Mouse (Mus musculus) kidney, embryonic 16.5 days (tissue): ENCODE results near the gene Ttc39b. TPM values are rescaled to one million over a fixed set of nuclear protein-coding genes. Genes with fewer than 3 reads are reported as not detected.
A peak's percentile ranks its signal among the peaks of the same experiment; 100 is the strongest.

Source experiments
- ATAC-seq: fragments of 200-750 bp; cut with Nextera tagmentation; 2 replicates; pipeline ENCODE4 v1.8.0; 2017; ENCODE audit warnings: moderate TSS enrichment; ENCODE audit not compliant: low FRiP score, low TSS enrichment
- H3K27ac ChIP-seq: fragments of 300-500 bp; sonication (generic); 2 replicates; pipeline ENCODE4 v1.5.1; 2014; ENCODE audit warnings: low read length
- H3K27me3 ChIP-seq: fragments of 300-500 bp; sonication (generic); 2 replicates; pipeline ENCODE4 v1.6.1; 2014; ENCODE audit warnings: low read length, control low read depth, mixed read lengths; ENCODE audit not compliant: insufficient read depth
- H3K36me3 ChIP-seq: fragments of 300-500 bp; sonication (generic); 2 replicates; pipeline ENCODE4 v1.6.1; 2014; ENCODE audit warnings: low read length, control low read depth, mixed read lengths; ENCODE audit not compliant: insufficient read depth
- H3K4me1 ChIP-seq: fragments of 300-500 bp; sonication (generic); 2 replicates; pipeline ENCODE4 v1.6.1; 2014; ENCODE audit warnings: low read length, control low read depth, mixed read lengths; ENCODE audit not compliant: insufficient read depth
- H3K4me2 ChIP-seq: fragments of 300-500 bp; sonication (generic); replicated peaks from 2 replicates; pipeline ENCODE4 v1.6.1; 2014; ENCODE audit warnings: low read depth, low read length
- H3K4me3 ChIP-seq: fragments of 300-500 bp; sonication (generic); 2 replicates; pipeline ENCODE4 v1.5.1; 2014; ENCODE audit warnings: mild to moderate bottlenecking, low read length
- H3K9ac ChIP-seq: fragments of 300-500 bp; sonication (generic); replicated peaks from 2 replicates; pipeline ENCODE4 v1.6.1; 2014; ENCODE audit warnings: low read length
- H3K9me3 ChIP-seq: fragments of 300-500 bp; sonication (generic); 2 replicates; pipeline ENCODE4 v1.6.1; 2016; ENCODE audit warnings: low read length, control low read depth
- WGBS: fragments of 180-500 bp; shearing (Covaris S2); extraction: QIAGEN DNeasy Blood & Tissue Kit; methylation state at CpG from one replicate; pipeline ENCODE4 v1.1.7; 2014; 5-methylcytosine and 5-hydroxymethylcytosine counted together
- polyA plus RNA-seq: library from polyadenylated mRNA; unstranded; fragments of >200 nt; fragmentation: Nextera tagmentation; extraction: Ambion mirVana; gene quantifications from 2 replicates; pipeline ENCODE4 v1.2.1, GENCODE M21; 2015

The Ttc39b gene
- 2.6 and 3.2 TPM in 2 replicates for polyA plus RNA-seq

DNA sequence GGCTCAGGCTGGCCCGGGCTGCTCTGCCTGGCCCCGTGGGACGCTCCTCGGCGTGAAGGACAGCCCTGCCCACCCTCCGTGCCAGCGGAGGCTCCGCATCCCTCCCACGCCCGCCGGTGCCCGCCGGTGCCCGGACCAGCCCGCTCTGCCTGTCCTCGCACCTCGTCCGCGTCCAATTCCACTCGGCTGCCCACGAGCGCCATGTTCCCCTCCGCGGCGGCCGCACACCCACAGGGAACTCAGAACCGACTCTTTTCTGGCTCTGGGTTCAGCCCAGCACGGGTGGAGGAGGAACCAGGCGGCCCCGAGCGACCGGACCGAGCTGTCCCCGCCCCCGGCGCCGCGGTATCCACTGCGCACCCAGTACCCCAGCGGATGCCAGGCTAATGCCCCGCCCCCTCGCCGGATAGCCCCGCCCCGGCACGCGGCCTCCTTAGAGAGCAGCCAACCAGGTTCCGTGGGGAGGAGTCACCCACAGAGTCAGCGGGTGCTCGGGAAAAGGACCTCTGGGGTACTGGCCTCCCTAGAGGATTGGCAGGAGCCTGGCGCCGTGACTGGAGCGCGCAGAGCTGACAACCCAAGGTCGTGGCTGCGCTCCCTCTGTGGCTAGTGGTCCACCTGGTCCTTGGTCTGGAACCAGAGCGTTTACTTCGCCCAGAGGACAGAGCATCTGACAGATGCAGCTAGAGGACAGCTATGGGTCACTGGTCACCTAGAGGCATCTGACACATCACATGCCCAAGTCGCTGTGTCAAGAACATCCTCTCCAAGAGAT, at the start of gene Ttc39b:
TSS of gene Ttc39b (minus strand) at position 346 of the 775 bp plus-strand sequence.
- Histone ChIP-seq H3K4me2 (peak within 1 kb of the TSS; percentile 94), H3K9ac (peak within 1 kb of the TSS; percentile 71), H3K4me1 (peaks cover 20% of the 10 kb centered on the region), H3K27me3 (0 out of 2 replicates have a peak, but pooled peaks cover 3% of the 10 kb centered on the region), H3K4me3 (peak within 1 kb of the TSS; percentile 85), H3K27ac (peak within 1 kb of the TSS; percentile 59), H3K9me3 (no peaks in the 10 kb centered on the region), H3K36me3 (no peaks in the 10 kb centered on the region)
- ATAC-seq: peak; percentile 98
- WGBS: under 1% methylated on average over 56 of the region's 59 CpGs

GRCm38 (mm10) chr4:83373381-83373780, 49.3 kb upstream of the Ttc39b start:
- no peaks in the 10 kb centered on the region for H3K27me3 ChIP-seq
- no peak overlapping the region for H3K4me2 ChIP-seq
- H3K9ac ChIP-seq: no peak overlapping the region
- no peaks in the 10 kb centered on the region for H3K9me3 ChIP-seq
- no peak overlapping the region for H3K27ac ChIP-seq
- H3K4me3 ChIP-seq: no peak overlapping the region
- no peaks in the 10 kb centered on the region for H3K36me3 ChIP-seq
- no peak for ATAC-seq
- 60% methylated on average over 4 of the region's 4 CpGs for WGBS
- H3K4me1 ChIP-seq: no peaks in the 10 kb centered on the region

DNA sequence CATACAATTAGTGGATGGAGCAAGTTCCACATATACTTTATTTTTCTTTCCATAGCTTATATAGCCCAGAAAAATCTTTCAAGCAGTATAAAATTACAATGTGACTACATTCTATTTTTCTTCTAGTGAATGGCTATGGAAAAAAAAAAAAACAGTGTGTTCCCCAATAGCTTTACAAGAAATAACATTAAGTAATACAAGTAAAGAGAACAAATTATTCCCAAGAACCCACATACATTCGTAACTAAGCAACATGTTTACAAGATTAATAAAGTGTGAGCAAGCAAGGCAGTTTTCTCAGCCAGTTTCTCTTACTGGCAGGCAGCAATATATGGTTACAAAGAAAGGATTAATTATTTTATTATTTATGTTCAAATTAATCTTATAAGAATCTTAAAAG, 33.7 kb upstream of the Ttc39b start:
- 87% methylated on average over 1 of the region's 1 CpGs for WGBS
- no peak for ATAC-seq
- H3K4me3 ChIP-seq: no peak overlapping the region

GRCm38 (mm10) chr4:83354786-83355185, 30.7 kb upstream of the Ttc39b start:
- H3K9me3 ChIP-seq: peaks cover 4% of the 10 kb centered on the region
- ATAC-seq: no peak
- H3K9ac ChIP-seq: no peak overlapping the region
- H3K36me3 ChIP-seq: no peaks in the 10 kb centered on the region
- H3K4me2 ChIP-seq: no peak overlapping the region
- H3K4me3 ChIP-seq: no peak overlapping the region
- H3K4me1 ChIP-seq: no peaks in the 10 kb centered on the region
- no peaks in the 10 kb centered on the region for H3K27me3 ChIP-seq
- 88% methylated on average over 2 of the region's 2 CpGs for WGBS
- H3K27ac ChIP-seq: no peak overlapping the region

More for the DNA sequence above, 33.7 kb upstream of the Ttc39b start:
- H3K27ac ChIP-seq: no peak overlapping the region
- peaks cover 9% of the 10 kb centered on the region for H3K9me3 ChIP-seq
- no peaks in the 10 kb centered on the region for H3K4me1 ChIP-seq
- no peak overlapping the region for H3K9ac ChIP-seq
- no peaks in the 10 kb centered on the region for H3K36me3 ChIP-seq
- H3K4me2 ChIP-seq: no peak overlapping the region
- H3K27me3 ChIP-seq: no peaks in the 10 kb centered on the region

GRCm38 (mm10) chr4:83353949-83354348, 29.9 kb upstream of the Ttc39b start:
- ATAC-seq: no peak

GRCm38 (mm10) chr4:83353276-83353675, 29.2 kb upstream of the Ttc39b start:
- WGBS: 94% methylated on average over 12 of the region's 12 CpGs
- H3K27ac ChIP-seq: no peak overlapping the region
- H3K4me3 ChIP-seq: no peak overlapping the region
- H3K27me3 ChIP-seq: no peaks in the 10 kb centered on the region
- no peak overlapping the region for H3K9ac ChIP-seq
- no peak overlapping the region for H3K4me2 ChIP-seq
- no peaks in the 10 kb centered on the region for H3K36me3 ChIP-seq
- ATAC-seq: no peak
- H3K9me3 ChIP-seq: peaks cover 4% of the 10 kb centered on the region
- H3K4me1 ChIP-seq: no peaks in the 10 kb centered on the region

More at GRCm38 (mm10) chr4:83353949-83354348, 29.9 kb upstream of the Ttc39b start:
- H3K4me2 ChIP-seq: no peak overlapping the region
- H3K27ac ChIP-seq: no peak overlapping the region
- H3K9me3 ChIP-seq: peaks cover 4% of the 10 kb centered on the region
- H3K9ac ChIP-seq: no peak overlapping the region
- H3K4me3 ChIP-seq: no peak overlapping the region
- H3K36me3 ChIP-seq: no peaks in the 10 kb centered on the region
- no peaks in the 10 kb centered on the region for H3K27me3 ChIP-seq
- H3K4me1 ChIP-seq: no peaks in the 10 kb centered on the region
- WGBS: 81% methylated on average over 6 of the region's 6 CpGs

- Histone ChIP-seq H3K36me3 (no peaks in the 10 kb centered on the region), H3K27me3 (no peaks in the 10 kb centered on the region), H3K4me2 (no peak overlapping the region), H3K9ac (no peak overlapping the region), H3K4me1 (no peaks in the 10 kb centered on the region), H3K9me3 (no peaks in the 10 kb centered on the region), H3K4me3 (no peak overlapping the region), H3K27ac (no peak overlapping the region)
- 52% methylated on average over 6 of the region's 6 CpGs for WGBS
- ATAC-seq: no peak
These were observed 26.7 kb upstream of the Ttc39b start for GRCm38 (mm10) chr4:83350719-83351118.

- no peak overlapping the region for H3K4me2 ChIP-seq
- 100% methylated on average over 1 of the region's 1 CpGs for WGBS
- no peaks in the 10 kb centered on the region for H3K9me3 ChIP-seq
- no peak for ATAC-seq
- H3K4me3 ChIP-seq: no peak overlapping the region
- no peak overlapping the region for H3K27ac ChIP-seq
- no peak overlapping the region for H3K9ac ChIP-seq
- no peaks in the 10 kb centered on the region for H3K4me1 ChIP-seq
- no peaks in the 10 kb centered on the region for H3K27me3 ChIP-seq
- H3K36me3 ChIP-seq: no peaks in the 10 kb centered on the region
These were observed 24.9 kb upstream of the Ttc39b start for GRCm38 (mm10) chr4:83348970-83349369.

DNA sequence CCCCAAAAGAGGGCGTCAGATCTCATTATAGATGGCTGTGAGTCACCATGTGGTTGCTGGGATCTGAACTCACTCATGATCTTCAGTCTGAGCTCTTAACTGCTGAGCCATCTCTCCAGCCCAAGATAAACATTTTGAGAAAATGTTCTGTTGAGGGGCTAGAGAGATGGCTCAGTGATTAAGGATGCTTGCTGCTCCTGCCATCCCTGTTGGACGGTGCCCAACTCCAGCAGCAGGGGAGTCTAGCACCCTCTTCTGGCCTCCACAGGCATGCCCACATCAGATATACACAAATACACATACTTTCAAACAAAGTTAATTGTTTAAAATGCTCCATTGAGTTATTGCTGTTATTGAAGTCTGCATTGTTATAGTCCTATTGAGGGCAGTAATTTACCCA, 19.8 kb upstream of the Ttc39b start:
- WGBS: 62% methylated on average over 2 of the region's 2 CpGs
- no peak overlapping the region for H3K4me2 ChIP-seq
- no peak for ATAC-seq
- H3K4me1 ChIP-seq: no peaks in the 10 kb centered on the region
- no peaks in the 10 kb centered on the region for H3K36me3 ChIP-seq
- H3K4me3 ChIP-seq: no peak overlapping the region
- H3K27ac ChIP-seq: no peak overlapping the region
- no peaks in the 10 kb centered on the region for H3K27me3 ChIP-seq
- no peak overlapping the region for H3K9ac ChIP-seq
- no peaks in the 10 kb centered on the region for H3K9me3 ChIP-seq

GRCm38 (mm10) chr4:83343146-83343823, 19.2 kb upstream of the Ttc39b start:
- Histone ChIP-seq H3K4me3 (no peak overlapping the region), H3K36me3 (no peaks in the 10 kb centered on the region), H3K9ac (no peak overlapping the region), H3K4me1 (no peaks in the 10 kb centered on the region), H3K27ac (no peak overlapping the region), H3K9me3 (no peaks in the 10 kb centered on the region), H3K4me2 (no peak overlapping the region), H3K27me3 (no peaks in the 10 kb centered on the region)
- WGBS: 77% methylated on average over 9 of the region's 9 CpGs
- no peak for ATAC-seq
